Mouse (Mus musculus): Measurements from ENCODE around the gene Tnfrsf8.
"Not testable (repeated sequence)": the region's sequence is repeated elsewhere in the genome, so short reads cannot be mapped to it uniquely, and the experiment has no call there.

Gene Tnfrsf8

GRCm38 (mm10) chr4:145306422-145306821, 8.5 kb downstream of the Tnfrsf8 start:
- no peak for DNase-seq (ENCODE audit: low spot score)

DNA sequence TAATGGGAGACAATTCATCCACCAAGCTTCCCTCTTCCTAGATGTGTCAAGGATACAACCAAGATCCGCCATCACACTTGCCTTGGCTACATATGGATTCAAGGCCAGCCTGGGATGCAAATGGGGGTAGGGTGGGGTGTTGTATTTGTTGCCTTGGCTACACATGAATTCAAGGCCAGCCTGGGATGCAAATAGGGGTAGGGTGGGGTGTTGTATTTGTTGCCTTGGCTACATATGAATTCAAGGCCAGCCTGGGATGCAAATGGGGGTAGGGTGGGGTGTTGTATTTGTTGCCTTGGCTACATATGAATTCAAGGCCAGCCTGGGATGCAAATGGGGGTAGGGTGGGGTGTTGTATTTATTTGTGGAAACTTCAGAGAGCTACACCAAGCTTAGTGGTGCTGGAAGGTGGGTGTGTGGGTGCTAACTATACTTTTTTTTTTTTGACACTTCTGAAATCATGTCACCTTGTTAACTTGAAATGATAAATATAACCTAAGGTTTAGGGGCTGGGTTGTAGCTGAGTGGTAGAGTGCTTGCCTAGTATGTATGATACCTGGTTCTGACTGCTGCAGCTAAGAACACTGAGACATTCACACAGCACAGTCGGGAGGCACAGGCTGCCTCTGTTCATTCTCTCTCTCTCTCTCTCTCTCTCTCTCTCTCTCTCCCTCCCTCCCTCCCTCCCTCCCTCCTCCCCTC, 9.2 kb downstream of the Tnfrsf8 start:
- DNase-seq (ENCODE audit: low spot score), result not testable (repeated sequence)

- DNase-seq (ENCODE audit: low spot score), result no peak
These were observed 10.9 kb downstream of the Tnfrsf8 start for GRCm38 (mm10) chr4:145304109-145304508.

DNA sequence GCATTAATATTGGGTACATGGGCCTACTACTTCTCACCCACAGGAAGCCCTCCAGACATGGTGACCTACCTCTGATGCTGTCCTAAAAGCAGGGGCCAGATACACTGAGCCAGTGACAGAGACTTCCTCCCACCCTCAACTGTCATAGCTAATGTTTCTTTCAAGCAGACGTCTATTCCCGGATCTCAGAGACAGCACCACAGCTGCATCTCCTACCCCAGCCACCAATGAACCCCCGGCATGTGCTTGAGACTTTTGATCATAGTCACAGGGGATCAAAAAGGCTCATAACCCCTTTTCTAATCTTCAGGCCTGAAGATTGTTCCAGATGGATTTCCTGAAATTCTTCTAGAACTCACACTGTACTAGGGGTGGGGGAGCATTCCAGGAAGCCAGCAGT, 12.9 kb downstream of the Tnfrsf8 start:
- DNase-seq (ENCODE audit: low spot score), result no peak

GRCm38 (mm10) chr4:145300210-145300927, 14.6 kb downstream of the Tnfrsf8 start:
- DNase-seq (ENCODE audit: low spot score), result no peak

DNA sequence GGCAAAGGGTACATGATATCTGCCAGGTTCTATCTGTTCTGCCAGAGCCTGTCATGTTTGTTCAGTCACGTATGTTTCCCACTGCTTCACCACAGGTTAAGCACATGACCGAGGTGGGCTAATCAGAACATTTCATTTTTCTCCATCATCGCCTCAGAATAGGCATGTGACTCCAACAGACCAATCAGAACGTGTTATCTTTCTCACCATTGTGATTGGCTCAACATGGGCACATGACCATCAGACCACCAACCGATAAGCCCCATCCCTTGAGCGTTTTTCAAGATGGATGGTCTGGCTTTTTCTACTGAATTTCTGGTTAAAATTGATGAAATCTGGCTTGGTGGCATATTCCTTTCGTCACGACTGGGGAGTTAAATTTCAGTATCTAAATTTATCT, 15.6 kb downstream of the Tnfrsf8 start:
- DNase-seq (ENCODE audit: low spot score), result no peak

GRCm38 (mm10) chr4:145298846-145299245, 16.1 kb downstream of the Tnfrsf8 start:
- no peak for DNase-seq (ENCODE audit: low spot score)

GRCm38 (mm10) chr4:145295589-145296300, 19.2 kb downstream of the Tnfrsf8 start:
- peak; percentile 84 for DNase-seq (ENCODE audit: low spot score)

- no peak for DNase-seq (ENCODE audit: low spot score)
These were observed 20.4 kb downstream of the Tnfrsf8 start for GRCm38 (mm10) chr4:145294588-145294987.

DNA sequence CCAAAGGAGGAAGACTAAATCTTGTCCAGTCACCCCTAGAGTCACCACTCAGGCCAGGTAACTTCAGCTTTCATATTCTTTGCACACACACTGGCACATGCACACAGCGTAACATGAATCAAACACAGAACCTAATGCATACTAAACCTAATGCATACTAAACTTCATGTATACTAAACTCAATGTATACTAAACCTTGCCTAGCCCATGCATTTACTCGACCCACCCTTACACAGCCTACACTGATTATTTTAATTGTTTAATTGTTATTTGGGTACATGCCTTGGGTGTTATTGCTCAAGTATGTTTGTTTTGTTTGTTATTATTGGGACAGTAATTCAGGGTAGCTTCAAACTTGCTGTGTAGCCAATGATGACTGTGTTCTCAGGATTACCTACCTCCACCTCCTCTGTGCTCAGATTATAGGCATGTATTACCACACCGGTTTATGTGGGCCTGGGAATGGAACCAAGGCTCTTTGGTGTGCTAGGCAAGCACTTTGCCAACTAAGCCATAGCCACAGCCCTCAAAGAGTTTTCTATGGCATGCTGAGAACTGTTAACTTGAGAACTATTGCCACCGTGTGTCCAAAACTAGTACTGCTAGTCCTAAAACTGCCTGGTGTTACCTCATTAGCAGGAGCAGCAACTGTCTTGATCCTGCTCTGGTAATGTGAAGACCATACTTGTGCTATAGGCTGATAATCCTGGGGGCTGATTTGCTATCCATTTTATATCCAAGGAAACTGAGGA, 28.4 kb downstream of the Tnfrsf8 start:
- DNase-seq (ENCODE audit: low spot score), result peak; percentile 81

DNA sequence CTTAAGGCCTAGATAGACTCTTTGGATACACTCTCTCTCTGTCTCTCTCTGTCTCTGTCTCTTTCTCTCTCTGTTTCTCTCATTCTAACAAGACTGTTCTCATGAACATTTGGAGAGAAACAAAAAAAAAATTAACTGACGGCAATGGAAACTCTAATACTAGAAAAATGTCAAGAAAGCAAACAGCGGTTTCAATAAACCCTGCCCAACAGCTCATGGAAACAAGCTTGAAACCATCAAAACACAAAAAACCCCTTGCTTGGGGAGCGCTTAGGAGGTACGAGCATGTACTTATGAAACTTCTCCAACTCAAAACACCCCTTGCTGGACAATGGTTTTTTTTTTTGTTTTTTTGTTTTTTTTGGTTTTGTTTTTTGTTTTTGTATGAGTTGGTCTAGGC, 30.3 kb downstream of the Tnfrsf8 start:
- no peak for DNase-seq (ENCODE audit: low spot score)

GRCm38 (mm10) chr4:145283441-145283840, 31.5 kb downstream of the Tnfrsf8 start:
- no peak for DNase-seq (ENCODE audit: low spot score)

GRCm38 (mm10) chr4:145280966-145281365, 34.0 kb downstream of the Tnfrsf8 start:
- DNase-seq (ENCODE audit: low spot score), result no peak

DNA sequence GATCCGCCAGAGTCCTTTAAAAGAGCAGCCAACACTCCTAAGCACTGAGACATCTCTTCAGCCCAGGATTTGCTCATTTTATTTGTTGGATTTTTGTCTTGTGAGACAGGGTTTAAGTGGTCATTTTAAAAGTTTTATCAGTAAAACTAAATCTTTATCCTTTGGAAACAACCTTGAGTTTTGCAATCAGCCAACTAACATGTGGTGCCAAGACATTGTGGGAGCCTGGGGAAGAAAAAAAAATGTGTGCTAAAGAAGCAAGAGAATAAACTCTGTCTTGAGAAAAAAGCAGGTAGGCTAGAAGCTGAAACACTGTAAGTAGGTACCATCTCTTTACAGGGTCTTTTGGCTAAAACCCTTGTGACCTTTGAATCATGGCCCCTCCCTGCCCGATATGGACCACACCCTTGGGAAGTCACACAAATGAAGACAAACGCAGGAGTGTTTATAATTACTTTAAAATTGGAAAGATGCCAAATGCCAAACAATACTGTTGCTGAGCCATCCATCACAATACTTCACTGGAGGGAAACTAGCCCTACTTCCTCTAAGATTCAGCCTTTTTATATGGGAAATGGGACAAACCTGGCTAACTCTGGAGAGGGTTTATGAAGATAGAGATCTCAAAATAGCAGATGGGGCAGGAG, 36.1 kb downstream of the Tnfrsf8 start:
- DNase-seq (ENCODE audit: low spot score), result no peak

- DNase-seq (ENCODE audit: low spot score), result no peak
These were observed 36.7 kb downstream of the Tnfrsf8 start for GRCm38 (mm10) chr4:145278231-145278630.

- DNase-seq (ENCODE audit: low spot score), result no peak
These were observed 38.4 kb downstream of the Tnfrsf8 start for GRCm38 (mm10) chr4:145276368-145277249.

GRCm38 (mm10) chr4:145274887-145275286, 40.1 kb downstream of the Tnfrsf8 start:
- no peak for DNase-seq (ENCODE audit: low spot score)

GRCm38 (mm10) chr4:145273923-145274322, 41.0 kb downstream of the Tnfrsf8 start:
- no peak for DNase-seq (ENCODE audit: low spot score)

GRCm38 (mm10) chr4:145272763-145273162, 42.2 kb downstream of the Tnfrsf8 start:
- no peak for DNase-seq (ENCODE audit: low spot score)

GRCm38 (mm10) chr4:145271634-145272033, 43.3 kb downstream of the Tnfrsf8 start:
- DNase-seq (ENCODE audit: low spot score), result no peak

- DNase-seq (ENCODE audit: low spot score), result no peak
These were observed 44.8 kb downstream of the Tnfrsf8 start for GRCm38 (mm10) chr4:145270136-145270535.

Measured in testis, postnatal 10 days (tissue).